Mouse (Mus musculus) olfactory bulb, adult 2 months (tissue): ENCODE data around the gene Sdhd. TPM values are rescaled to one million over a fixed set of nuclear protein-coding genes. Genes with fewer than 3 reads are reported as not detected.

ENCODE experiments used
- H3K27ac ChIP-seq: fragments of 200-500 bp; 2 replicates; pipeline ENCODE4 v1.5.1; 2012; ENCODE audit warnings: low read depth, low read length; ENCODE audit not compliant: insufficient read depth
- H3K4me1 ChIP-seq: fragments of 200-500 bp; 2 replicates; pipeline ENCODE4 v1.6.1; 2012; ENCODE audit warnings: low read length; ENCODE audit not compliant: control insufficient read depth, insufficient read depth
- H3K4me3 ChIP-seq: fragments of 200-500 bp; 2 replicates; pipeline ENCODE4 v1.5.1; 2012; ENCODE audit warnings: mild to moderate bottlenecking, low read depth, low read length, moderate library complexity; ENCODE audit not compliant: insufficient read depth
- CTCF ChIP-seq: fragments of 200-500 bp; IDR thresholded peaks from 2 replicates; pipeline ENCODE4 v1.5.1; 2012; ENCODE audit warnings: low read depth, mild to moderate bottlenecking, low read length, moderate library complexity; ENCODE audit not compliant: insufficient read depth
- POLR2A ChIP-seq: fragments of 200-500 bp; IDR thresholded peaks from 2 replicates; pipeline ENCODE4 v1.6.1; 2012; ENCODE audit warnings: mild to moderate bottlenecking, low read depth, low read length, moderate library complexity; ENCODE audit not compliant: insufficient read depth
- WGBS: fragments of 180-500 bp; shearing (Covaris S2); methylation state at CpG from one replicate; pipeline ENCODE4 v1.1.7; 2018; 5-methylcytosine and 5-hydroxymethylcytosine counted together
- polyA plus RNA-seq: library from polyadenylated mRNA; stranded (reverse); fragments of >200 nt; gene quantifications from 2 replicates; pipeline ENCODE4 v1.2.4, GENCODE M21; 2012; ENCODE audit warnings: low replicate concordance; ENCODE audit not compliant: missing spikeins, insufficient read depth, insufficient read length

Gene Sdhd
- polyA plus RNA-seq, 1 experiment: not detected

GRCm38 (mm10) chr9:50552206-50552605, 51.4 kb downstream of the Sdhd start:
- no peak for TF ChIP-seq CTCF
- no peak for TF ChIP-seq POLR2A

GRCm38 (mm10) chr9:50548936-50549335, 54.7 kb downstream of the Sdhd start:
- TF ChIP-seq POLR2A (no peak), CTCF (no peak)
- 88% methylated on average over 4 of the region's 4 CpGs for WGBS
- Histone ChIP-seq H3K4me1 (no peaks in the 10 kb centered on the region), H3K27ac (no peak overlapping the region), H3K4me3 (no peak overlapping the region)

More at GRCm38 (mm10) chr9:50552206-50552605, 51.4 kb downstream of the Sdhd start:
- 84% methylated on average over 5 of the region's 5 CpGs for WGBS
- Histone ChIP-seq H3K27ac (no peak overlapping the region), H3K4me1 (no peaks in the 10 kb centered on the region), H3K4me3 (no peak overlapping the region)

- Histone ChIP-seq H3K27ac (no peak overlapping the region), H3K4me3 (no peak overlapping the region), H3K4me1 (no peaks in the 10 kb centered on the region)
- WGBS: 71% methylated on average over 5 of the region's 5 CpGs
- TF ChIP-seq CTCF: no peak
- no peak for TF ChIP-seq POLR2A
These were observed 55.6 kb downstream of the Sdhd start for GRCm38 (mm10) chr9:50547859-50548478.

Other genes starting within 250 kb of the Sdhd start
- not detected in 2 replicates for gene Plet1, start 109.3 kb downstream of the Sdhd start, polyA plus RNA-seq
- not detected in 2 replicates for gene Pts, start 75.1 kb downstream of the Sdhd start, polyA plus RNA-seq
- gene Il18, start 49.0 kb downstream of the Sdhd start, polyA plus RNA-seq: not detected in 2 replicates
- not detected in 2 replicates for gene Bco2, start 48.6 kb downstream of the Sdhd start, polyA plus RNA-seq
- not detected in 2 replicates for gene Tex12, start 42.5 kb downstream of the Sdhd start, polyA plus RNA-seq
- gene Timm8b, start 98 bp upstream of the Sdhd start, polyA plus RNA-seq: not detected in 2 replicates
- gene Pih1d2, start 13.5 kb upstream of the Sdhd start, polyA plus RNA-seq: not detected in 2 replicates
- gene Nkapd1, start 13.7 kb upstream of the Sdhd start, polyA plus RNA-seq: not detected in 2 replicates
- gene Dlat, start 56.0 kb upstream of the Sdhd start, polyA plus RNA-seq: not detected in 2 replicates
- gene Dixdc1, start 135.7 kb upstream of the Sdhd start, polyA plus RNA-seq: not detected in 2 replicates
- not detected in 2 replicates for gene 2310030G06Rik, start 142.7 kb upstream of the Sdhd start, polyA plus RNA-seq
- not detected in 2 replicates for gene Cryab, start 147.5 kb upstream of the Sdhd start, polyA plus RNA-seq
- not detected in 2 replicates for gene Hspb2, start 148.5 kb upstream of the Sdhd start, polyA plus RNA-seq
- gene Fdxacb1, start 164.4 kb upstream of the Sdhd start, polyA plus RNA-seq: not detected in 2 replicates
- not detected in 2 replicates for gene Alg9, start 171.2 kb upstream of the Sdhd start, polyA plus RNA-seq
- gene 1110032A03Rik, start 171.7 kb upstream of the Sdhd start, polyA plus RNA-seq: not detected in 2 replicates
- gene Ppp2r1b, start 241.5 kb upstream of the Sdhd start, polyA plus RNA-seq: not detected in 2 replicates